Mouse (Mus musculus) stomach, embryonic 14.5 days (tissue): ENCODE measurements around the gene Prpf6. TPM values are rescaled to one million over a fixed set of nuclear protein-coding genes. Genes with fewer than 3 reads are reported as not detected.

Source experiments
- ATAC-seq: fragments of 200-750 bp; cut with Nextera tagmentation; 2 replicates; pipeline ENCODE4 v1.8.0; 2017; ENCODE audit warnings: low read depth, moderate TSS enrichment; ENCODE audit not compliant: insufficient number of reproducible peaks, insufficient read depth, low FRiP score
- H3K27ac ChIP-seq: fragments of 300-500 bp; sonication (generic); 2 replicates; pipeline ENCODE4 v1.5.1; 2014; ENCODE audit warnings: mild to moderate bottlenecking, low read length, moderate library complexity, mixed read lengths
- H3K27me3 ChIP-seq: fragments of 300-500 bp; sonication (generic); 2 replicates; pipeline ENCODE4 v1.6.1; 2014; ENCODE audit warnings: low read length, control low read depth, mixed read lengths; ENCODE audit not compliant: control insufficient read depth, insufficient read depth
- H3K36me3 ChIP-seq: fragments of 300-500 bp; sonication (generic); 2 replicates; pipeline ENCODE4 v1.6.1; 2014; ENCODE audit warnings: mild to moderate bottlenecking, control low read depth, low read length, moderate library complexity, mixed read lengths; ENCODE audit not compliant: control insufficient read depth, insufficient read depth
- H3K4me1 ChIP-seq: fragments of 300-500 bp; sonication (generic); 2 replicates; pipeline ENCODE4 v1.6.1; 2014; ENCODE audit warnings: low read length, control low read depth, mixed read lengths; ENCODE audit not compliant: control insufficient read depth, insufficient read depth
- H3K4me2 ChIP-seq: fragments of 300-500 bp; sonication (generic); replicated peaks from 2 replicates; pipeline ENCODE4 v1.6.1; 2014; ENCODE audit warnings: low read depth, low read length, control low read depth
- H3K4me3 ChIP-seq: fragments of 300-500 bp; sonication (generic); 2 replicates; pipeline ENCODE4 v1.5.1; 2014; ENCODE audit warnings: low read depth, low read length, control low read depth
- H3K9ac ChIP-seq: fragments of 300-500 bp; sonication (generic); replicated peaks from 2 replicates; pipeline ENCODE4 v1.6.1; 2014; ENCODE audit warnings: low read depth, mild to moderate bottlenecking, control low read depth, low read length, moderate library complexity, mixed read lengths
- H3K9me3 ChIP-seq: fragments of 300-500 bp; sonication (generic); 2 replicates; pipeline ENCODE4 v1.6.1; 2016; ENCODE audit warnings: low read depth, low read length, control low read depth; ENCODE audit not compliant: control insufficient read depth
- WGBS: fragments of 180-500 bp; shearing (Covaris S2); extraction: QIAGEN DNeasy Blood & Tissue Kit; methylation state at CpG from one replicate; pipeline ENCODE4 v1.1.7; 2014; 5-methylcytosine and 5-hydroxymethylcytosine counted together
- microRNA-seq: library from miRNA; unstranded; fragments of <30 nt; microRNA quantifications from one replicate; pipeline ENCODE4, GENCODE M21; 2016
- polyA plus RNA-seq: library from polyadenylated mRNA; unstranded; fragments of >200 nt; fragmentation: Nextera tagmentation; extraction: Ambion mirVana; gene quantifications from 2 replicates; pipeline ENCODE4 v1.2.1, GENCODE M21; 2014

The Prpf6 gene
- polyA plus RNA-seq, 1 experiment from 2014 or later: 60.2 TPM

GRCm38 (mm10) chr2:181693339-181694280, 101.9 kb downstream of the Prpf6 start, which contains the start of gene Rgs19:
Gene Rgs19, minus strand, starts transcription at chr2:181693977.
- Histone ChIP-seq H3K4me3 (peak within 1 kb of the TSS; percentile 59), H3K36me3 (peaks cover 9% of the 10 kb centered on the region; the same call in 1 of the 2 replicates), H3K27ac (peak within 1 kb of the TSS; percentile 61; the same call in 1 of the 2 replicates), H3K27me3 (0 out of 2 replicates have a peak, but pooled peaks cover 2% of the 10 kb centered on the region), H3K4me2 (peak within 1 kb of the TSS; percentile 88), H3K9me3 (no peaks in the 10 kb centered on the region), H3K9ac (peak within 1 kb of the TSS; percentile 70), H3K4me1 (peaks cover 11% of the 10 kb centered on the region; the same call in 1 of the 2 replicates)
- ATAC-seq: peak; percentile 84
- WGBS: under 1% methylated on average over 74 of the region's 75 CpGs

GRCm38 (mm10) chr2:181694581-181694980, 102.9 kb downstream of the Prpf6 start:
- H3K27ac ChIP-seq: no peak overlapping the region
- no peak for ATAC-seq

GRCm38 (mm10) chr2:181695776-181696175, 104.1 kb downstream of the Prpf6 start:
- WGBS: 68% methylated on average over 1 of the region's 1 CpGs
- 0 out of 2 replicates have a peak, but pooled peaks cover 2% of the 10 kb centered on the region for H3K27me3 ChIP-seq
- no peak overlapping the region for H3K9ac ChIP-seq
- H3K36me3 ChIP-seq: no peaks in the 10 kb centered on the region
- ATAC-seq: no peak
- no peak overlapping the region for H3K27ac ChIP-seq
- no peaks in the 10 kb centered on the region for H3K9me3 ChIP-seq
- no peak overlapping the region for H3K4me3 ChIP-seq
- no peak overlapping the region for H3K4me2 ChIP-seq
- peaks cover 11% of the 10 kb centered on the region; the same call in 1 of the 2 replicates for H3K4me1 ChIP-seq

More at GRCm38 (mm10) chr2:181694581-181694980, 102.9 kb downstream of the Prpf6 start:
- Histone ChIP-seq H3K4me3 (no peak overlapping the region), H3K4me1 (peaks cover 11% of the 10 kb centered on the region; the same call in 1 of the 2 replicates), H3K36me3 (peaks cover under 1% of the 10 kb centered on the region; the same call in 1 of the 2 replicates), H3K9ac (no peak overlapping the region), H3K27me3 (0 out of 2 replicates have a peak, but pooled peaks cover 2% of the 10 kb centered on the region), H3K4me2 (peak overlapping the region; percentile 88; the same call in 1 of the 2 replicates), H3K9me3 (no peaks in the 10 kb centered on the region)
- 87% methylated on average over 3 of the region's 3 CpGs for WGBS

GRCm38 (mm10) chr2:181696801-181697420, 105.2 kb downstream of the Prpf6 start:
- WGBS: 69% methylated on average over 33 of the region's 33 CpGs

GRCm38 (mm10) chr2:181698241-181698640, 106.6 kb downstream of the Prpf6 start, which contains the start of gene Lkaaear1:
Gene Lkaaear1, minus strand, starts transcription at chr2:181698442.
- Histone ChIP-seq H3K27me3 (0 out of 2 replicates have a peak, but pooled peaks cover 2% of the 10 kb centered on the region), H3K27ac (no peak within 1 kb of the TSS), H3K36me3 (no peaks in the 10 kb centered on the region), H3K4me2 (no peak within 1 kb of the TSS), H3K4me3 (no peak within 1 kb of the TSS), H3K9me3 (no peaks in the 10 kb centered on the region), H3K9ac (no peak within 1 kb of the TSS), H3K4me1 (0 out of 2 replicates have a peak, but pooled peaks cover 3% of the 10 kb centered on the region)
- no peak for ATAC-seq
- 51% methylated on average over 5 of the region's 5 CpGs for WGBS

More at GRCm38 (mm10) chr2:181696801-181697420, 105.2 kb downstream of the Prpf6 start:
- Histone ChIP-seq H3K9me3 (no peaks in the 10 kb centered on the region), H3K27ac (no peak overlapping the region), H3K36me3 (no peaks in the 10 kb centered on the region), H3K4me2 (no peak overlapping the region), H3K4me3 (no peak overlapping the region), H3K4me1 (peaks cover 11% of the 10 kb centered on the region; the same call in 1 of the 2 replicates), H3K9ac (no peak overlapping the region), H3K27me3 (0 out of 2 replicates have a peak, but pooled peaks cover 2% of the 10 kb centered on the region)
- ATAC-seq: no peak

Small RNAs within 50 kb of the gene (microRNA-seq; reads per million reads assigned to microRNA genes)
- not detected for gene Mir7006

Other genes starting within 250 kb of the Prpf6 start
- 32.1 and 37.3 TPM in 2 replicates for gene Zgpat, start 226.9 kb upstream of the Prpf6 start, polyA plus RNA-seq
- 44.2 and 51.4 TPM in 2 replicates for gene Arfrp1, start 226.5 kb upstream of the Prpf6 start, polyA plus RNA-seq
- gene Lime1, start 211.8 kb upstream of the Prpf6 start, polyA plus RNA-seq: 18.3 and 20.8 TPM in 2 replicates
- 9.1 and 9.5 TPM in 2 replicates for gene Zbtb46, start 132.4 kb upstream of the Prpf6 start, polyA plus RNA-seq
- gene Abhd16b, start 98.7 kb upstream of the Prpf6 start, polyA plus RNA-seq: 0.27 and 0.38 TPM in 2 replicates
- 175 and 178 TPM in 2 replicates for gene Tpd52l2, start 94.7 kb upstream of the Prpf6 start, polyA plus RNA-seq
- 78.8 and 83.1 TPM in 2 replicates for gene Dnajc5, start 71.4 kb upstream of the Prpf6 start, polyA plus RNA-seq
- gene Uckl1, start 7.0 kb upstream of the Prpf6 start, polyA plus RNA-seq: 56.3 and 56.8 TPM in 2 replicates
- gene Zfp512b, start 935 bp downstream of the Prpf6 start, polyA plus RNA-seq: 50.6 and 51.6 TPM in 2 replicates
- gene Samd10, start 7.3 kb downstream of the Prpf6 start, polyA plus RNA-seq: 33.1 and 35.0 TPM in 2 replicates
- not detected in 2 replicates for gene Gm29797, start 65.2 kb downstream of the Prpf6 start, polyA plus RNA-seq
- gene Sox18, start 79.8 kb downstream of the Prpf6 start, polyA plus RNA-seq: 25.9 and 28.4 TPM in 2 replicates
- 35.3 and 36.7 TPM in 2 replicates for gene Tcea2, start 88.4 kb downstream of the Prpf6 start, polyA plus RNA-seq
- 78.8 and 88.8 TPM in 2 replicates for gene Rgs19, start 102.1 kb downstream of the Prpf6 start, polyA plus RNA-seq
- not detected in 2 replicates for gene Lkaaear1, start 106.6 kb downstream of the Prpf6 start, polyA plus RNA-seq
- gene Oprl1, start 123.1 kb downstream of the Prpf6 start, polyA plus RNA-seq: 3.0 and 3.2 TPM in 2 replicates
- 3.0 and 3.5 TPM in 2 replicates for gene Myt1, start 171.5 kb downstream of the Prpf6 start, polyA plus RNA-seq
- 25.4 and 30.5 TPM in 2 replicates for gene Pcmtd2, start 246.0 kb downstream of the Prpf6 start, polyA plus RNA-seq